17 mouse cellular contexts compared by ENCODE assay signal in genomic region chr15:69766743-69767142, GRCm38 (mm10).
DNase-seq lines count a peak whose midpoint lies in the region.
"Had no signal": no experiment of that assay in that cellular context is flagged by ENCODE, and none has a peak within 500 bp of the region (broad histone marks: within the 10 kb centered on the region; RNA-seq: fewer than 3 reads in every experiment).

No protein-coding gene starts in this region.

- DNase-seq in frontal cortex, adult 2 months (ENCODE audit: extremely low spot score in 1 of 2, low spot score in 1 of 2): peak; percentile 5 to 41
- DNase-seq in frontal cortex, postnatal 25 days (ENCODE audit: low spot score in 2 of 2): no peak
- DNase-seq in left cerebral cortex, adult 11 months (ENCODE audit: low spot score): peak; percentile 19
- DNase-seq in left cerebral cortex, postnatal 10 days (ENCODE audit: extremely low spot score in 1 of 2, low spot score in 2 of 2): no peak
- DNase-seq in brain, adult 2 months (ENCODE audit: low read depth, low spot score): peak; percentile 72
- peak; percentile 62 for DNase-seq in telencephalon, adult 2 months (ENCODE audit: low read depth, low spot score)
- no peak for DNase-seq in lung, postnatal 14 days
- DNase-seq: adrenal gland, adult 8-10 months; adrenal gland, postnatal 14 days; adrenal gland, postnatal 36 days; cerebellum, adult 11 months; cerebellum, adult 18-20 months; cerebellum, adult 8-10 months; cerebellum, adult 9-11 months; cerebellum, postnatal 14 days; cerebellum, postnatal 36 days; embryo, embryonic 11 days had no signal

- intact Hi-C loops in left cerebral cortex, postnatal 10 days (cut with DNase I): no loop called here

Comparison
In these comparisons a context has a peak if more than half of its experiments do, and no peak if none do; other contexts are left out.
1. DNase-seq: peak in frontal cortex, adult 2 months (2 of 2), left cerebral cortex, adult 11 months (single experiment), brain, adult 2 months (single experiment) and telencephalon, adult 2 months (single experiment); none in frontal cortex, postnatal 25 days (0 of 2), left cerebral cortex, postnatal 10 days (0 of 2) and lung, postnatal 14 days (single experiment).